In the genomic region with DNA sequence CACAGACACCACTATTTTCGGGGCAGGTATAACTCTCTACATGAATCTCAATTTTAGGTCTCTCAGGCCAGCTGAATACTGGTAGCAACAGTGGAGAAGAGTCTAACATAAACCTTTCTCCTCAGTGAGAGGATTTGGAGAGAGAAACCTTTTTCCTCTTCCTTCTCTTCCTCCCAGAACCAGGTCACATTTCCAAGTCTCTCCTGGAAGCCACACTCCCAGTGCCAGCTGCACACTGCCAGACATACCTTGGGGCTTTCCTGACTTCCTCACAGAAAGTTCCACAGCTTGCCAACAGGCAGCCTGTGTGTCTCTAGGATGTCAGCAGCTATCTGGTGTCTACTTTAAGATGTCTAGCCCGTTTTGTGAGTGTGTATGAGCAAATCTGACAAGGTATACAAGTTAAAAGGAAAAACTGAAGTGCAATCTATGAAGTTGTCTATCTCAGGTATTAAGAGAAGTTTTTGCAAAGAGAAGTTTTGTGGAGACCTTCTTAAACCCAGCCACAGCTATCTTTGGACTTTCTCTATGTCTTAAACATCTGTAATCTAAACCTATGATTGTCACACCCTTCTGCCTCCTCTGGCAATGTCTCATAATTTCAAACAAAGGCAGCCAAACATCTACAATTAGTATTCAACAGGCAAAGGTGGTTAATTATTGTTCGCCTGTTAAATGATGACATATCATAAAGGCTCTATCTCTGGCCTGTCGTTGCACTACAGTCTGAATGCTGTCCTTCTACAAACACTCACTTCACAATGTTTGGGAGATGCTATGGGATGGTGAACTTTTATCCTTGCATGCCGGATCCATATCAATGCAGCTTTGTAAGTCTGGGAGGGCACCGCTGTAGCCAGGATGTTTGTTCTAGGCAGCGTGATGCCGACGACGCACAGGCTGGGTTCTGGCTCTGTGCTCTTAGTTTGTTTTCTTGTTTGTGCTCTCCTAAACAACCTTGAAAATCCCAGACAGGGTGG, we compare ENCODE assay signal across 11 mouse cellular contexts.
DNase-seq lines count a peak whose midpoint lies in the region; ATAC-seq and TF ChIP-seq lines count a peak whose summit lies in the region.
"Had no signal": no experiment of that assay in that cellular context is flagged by ENCODE, and none has a peak within 500 bp of the region (broad histone marks: within the 10 kb centered on the region; RNA-seq: fewer than 3 reads in every experiment).

No protein-coding gene starts in this region.

- intact Hi-C loops in heart, postnatal 36 days (cut with DNase I), result loop anchor here (5.0 kb wide), 2 partner anchors 629 to 1444 kb away; no protein-coding TSS in a partner anchor

- no peaks in the 10 kb centered on the region for H3K36me3 ChIP-seq in hindbrain, embryonic 14.5 days (replicated peaks; ENCODE audit: control insufficient read depth, insufficient read depth)
- no peaks in the 10 kb centered on the region for H3K36me3 ChIP-seq in liver, postnatal 0 days (replicated peaks; ENCODE audit: insufficient read depth, low read length)
- H3K36me3 ChIP-seq: G1E; heart, embryonic 15.5 days had no signal

- peak overlapping the region; percentile 100 for H3K27ac ChIP-seq in hindbrain, embryonic 14.5 days
- H3K27ac ChIP-seq in liver, postnatal 0 days (ENCODE audit: low read depth), result no peak overlapping the region
- H3K27ac ChIP-seq: heart, embryonic 15.5 days; stomach, postnatal 0 days had no signal

- peak overlapping the region; percentile 90 for H3K4me3 ChIP-seq in hindbrain, embryonic 14.5 days (replicated peaks; ENCODE audit: low read length)
- no peak overlapping the region for H3K4me3 ChIP-seq in liver, postnatal 0 days (ENCODE audit: low read depth, low read length)
- H3K4me3 ChIP-seq: heart, embryonic 15.5 days had no signal

- H3K4me1 ChIP-seq in hindbrain, embryonic 14.5 days (replicated peaks; ENCODE audit: control insufficient read depth, insufficient read depth, low read length), result peaks cover 3% of the 10 kb centered on the region; the same call in 1 of the 2 replicates
- no peaks in the 10 kb centered on the region for H3K4me1 ChIP-seq in liver, postnatal 0 days (ENCODE audit: insufficient read depth)

- WGBS in hindbrain, embryonic 14.5 days, result 9% methylated on average over 10 of the region's 10 CpGs
- WGBS in liver, postnatal 0 days (ENCODE audit: insufficient replicate concordance), result 5% methylated on average over 10 of the region's 10 CpGs

- ATAC-seq in hindbrain, embryonic 14.5 days (ENCODE audit: low FRiP score), result no peak
- no peak for ATAC-seq in liver, postnatal 0 days
- ATAC-seq: lung, postnatal 0 days had no signal

- peak; percentile 57 to 65 for DNase-seq in cerebellum, adult 18-20 months
- DNase-seq in cerebellum, postnatal 36 days, result peak; percentile 39 to 59
- peak; percentile 58 for DNase-seq in hindbrain, embryonic 14.5 days (ENCODE audit: low spot score)
- peak; percentile 47 for DNase-seq in neural tube, embryonic 10.5 days (ENCODE audit: extremely low spot score, low spot score)
- no peak for DNase-seq in lung, postnatal 10 days
- DNase-seq in heart, postnatal 36 days, result no peak
- DNase-seq in liver, postnatal 0 days, result no peak

- no peak for TF ChIP-seq EP300 in liver, postnatal 0 days (IDR thresholded peaks at IDR 0.05; ENCODE audit: low read depth)

- TF ChIP-seq CTCF in liver, postnatal 0 days (IDR thresholded peaks at IDR 0.05; ENCODE audit: low read depth), result no peak

- H3K4me2 ChIP-seq in hindbrain, embryonic 14.5 days (replicated peaks), result peak overlapping the region; percentile 87
- H3K4me2 ChIP-seq in liver, postnatal 0 days (ENCODE audit: low read depth, low read length), result no peak overlapping the region
- H3K4me2 ChIP-seq: heart, embryonic 15.5 days had no signal

- no peaks in the 10 kb centered on the region for H3K9me3 ChIP-seq in hindbrain, embryonic 14.5 days (ENCODE audit: control insufficient read depth, low read length)
- H3K9me3 ChIP-seq in liver, postnatal 0 days (ENCODE audit: low read length), result no peaks in the 10 kb centered on the region
- H3K9me3 ChIP-seq: G1E; heart, embryonic 15.5 days had no signal

- no peaks in the 10 kb centered on the region for H3K27me3 ChIP-seq in hindbrain, embryonic 14.5 days (ENCODE audit: control insufficient read depth, insufficient read depth, low read length)
- H3K27me3 ChIP-seq in liver, postnatal 0 days (ENCODE audit: insufficient read depth, low read length), result peaks cover 99% of the 10 kb centered on the region

- H3K9ac ChIP-seq in hindbrain, embryonic 14.5 days, result peak overlapping the region; percentile 100
- no peak overlapping the region for H3K9ac ChIP-seq in liver, postnatal 0 days (replicated peaks)
- H3K9ac ChIP-seq: heart, embryonic 15.5 days had no signal

Comparison
In these comparisons a context has a peak if more than half of its experiments do, and no peak if none do; other contexts are left out.
1. DNase-seq: peak in cerebellum, adult 18-20 months (2 of 2), cerebellum, postnatal 36 days (2 of 2), hindbrain, embryonic 14.5 days (single experiment) and neural tube, embryonic 10.5 days (single experiment); none in lung, postnatal 10 days (single experiment), heart, postnatal 36 days (0 of 2) and liver, postnatal 0 days (single experiment).